Mouse (Mus musculus) lung, adult 2 months (tissue): ENCODE data around the gene Ccdc173.

ENCODE experiments used
- CTCF ChIP-seq: fragments of 200-500 bp; IDR thresholded peaks from 2 replicates; pipeline ENCODE4 v1.5.1; 2011; ENCODE audit warnings: mild to moderate bottlenecking, low read length, control low read depth; ENCODE audit not compliant: insufficient read depth
- POLR2A ChIP-seq: fragments of 200-500 bp; IDR thresholded peaks from 2 replicates; pipeline ENCODE4 v1.6.1; 2011; ENCODE audit warnings: low read depth, mild to moderate bottlenecking, control low read depth, low read length, borderline replicate concordance; ENCODE audit errors: extremely low read depth

- TF ChIP-seq POLR2A (no peak), CTCF (no peak)
Measured at GRCm38 (mm10) chr2:69722273-69722649, 67.1 kb downstream of the Ccdc173 start, which contains the start of gene Ppig.
